Mouse (Mus musculus) thymus, postnatal 4 days (tissue): ENCODE results near the gene 4930518I15Rik.
A peak's percentile ranks its signal among the peaks of the same experiment; 100 is the strongest.
"Not testable (repeated sequence)": the region's sequence is repeated elsewhere in the genome, so short reads cannot be mapped to it uniquely, and the experiment has no call there.

Source experiments
- DNase-seq: peaks from one replicate; pipeline ENCODE4 v3.0.0; 2021

The 4930518I15Rik gene

DNA sequence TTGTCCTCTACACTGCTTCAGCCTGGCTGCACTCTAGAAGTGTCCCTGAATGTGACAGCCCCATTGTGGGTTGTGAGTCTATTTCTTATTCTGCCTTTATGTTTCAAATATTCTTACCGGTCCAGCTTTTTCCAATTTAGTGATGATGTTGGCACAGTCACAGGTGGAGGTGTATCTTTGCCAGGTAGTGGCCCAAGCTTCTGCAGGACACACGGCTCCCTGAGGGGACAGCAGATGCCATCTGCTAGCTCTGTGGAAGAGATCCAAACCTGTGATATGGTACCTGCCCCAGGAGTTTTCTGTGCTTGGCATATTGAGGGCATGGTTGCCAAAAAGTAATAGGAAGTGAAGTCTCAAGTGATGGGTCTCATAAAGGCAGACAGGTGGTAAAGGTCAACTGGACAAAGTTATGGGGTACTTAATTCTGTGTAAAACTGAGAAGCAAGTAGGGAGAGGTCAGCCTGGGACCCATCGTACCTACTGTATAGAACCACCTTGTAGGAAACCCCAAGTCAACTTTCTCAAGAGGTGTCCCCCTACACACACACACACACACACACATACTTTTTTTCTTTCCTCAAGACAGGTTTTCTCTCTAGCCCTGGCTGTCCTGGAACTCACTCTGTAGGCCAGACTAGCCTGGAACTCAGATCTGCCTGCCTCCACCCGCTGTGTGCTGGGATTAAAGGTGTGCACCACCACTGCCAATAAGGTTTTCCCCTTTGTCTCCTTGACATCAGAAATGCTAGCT is 17.2 kb upstream of the 4930518I15Rik start:
- no peak for DNase-seq

DNA sequence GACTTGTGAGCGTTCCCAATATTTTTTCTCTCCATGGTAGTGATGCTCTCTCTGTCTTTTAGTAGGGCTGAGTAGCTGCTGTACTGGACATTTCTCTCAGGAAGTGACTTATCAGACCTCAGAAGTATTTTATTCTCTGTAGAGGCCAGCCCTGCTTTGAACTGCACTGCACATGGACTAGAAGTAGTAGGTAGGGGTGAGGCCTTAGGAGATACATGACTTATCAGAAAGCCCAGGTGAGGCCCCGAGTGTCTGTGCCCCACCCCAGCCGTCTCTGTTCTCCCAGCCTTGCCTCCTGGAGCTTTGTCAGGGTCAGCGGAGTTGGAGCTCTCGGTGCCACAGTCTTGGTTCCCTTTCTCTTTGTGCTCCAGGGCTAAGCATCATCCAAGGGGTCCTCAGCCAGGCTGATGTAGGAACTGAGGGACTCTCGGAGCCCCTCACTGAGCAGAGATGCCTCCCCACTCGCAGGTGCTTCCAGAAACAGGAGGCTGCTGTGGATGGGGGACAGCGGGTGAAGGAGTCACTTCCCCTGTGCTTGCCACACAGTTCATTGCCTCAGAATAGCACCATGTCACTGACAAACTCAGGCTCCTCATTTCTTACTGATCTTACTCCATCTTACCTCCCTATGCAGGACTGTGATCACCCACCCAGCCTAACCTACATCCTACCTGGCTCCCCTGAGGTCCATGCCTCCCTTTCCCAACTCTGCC is 16.5 kb upstream of the 4930518I15Rik start:
- no peak for DNase-seq

DNA sequence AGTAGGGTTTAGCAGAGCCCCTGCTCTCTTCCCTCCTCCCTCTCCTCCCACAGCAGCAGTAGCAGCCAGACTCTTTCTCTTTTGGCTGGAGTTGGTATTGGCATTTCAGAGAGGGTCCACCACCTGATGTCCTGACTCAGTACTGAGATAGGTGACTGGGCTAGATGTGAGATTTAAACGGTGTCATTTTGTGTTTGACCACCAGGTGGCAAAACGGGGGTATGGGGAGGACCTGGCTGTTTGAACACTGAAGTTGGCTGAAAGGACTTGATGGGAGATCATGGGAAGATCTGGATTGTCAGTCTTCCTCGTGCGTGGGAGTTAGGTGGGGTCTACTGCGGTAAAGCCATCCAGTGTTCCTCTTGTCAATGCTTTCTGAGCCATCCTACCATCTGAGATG is 15.9 kb upstream of the 4930518I15Rik start:
- DNase-seq = peak; percentile 74

DNA sequence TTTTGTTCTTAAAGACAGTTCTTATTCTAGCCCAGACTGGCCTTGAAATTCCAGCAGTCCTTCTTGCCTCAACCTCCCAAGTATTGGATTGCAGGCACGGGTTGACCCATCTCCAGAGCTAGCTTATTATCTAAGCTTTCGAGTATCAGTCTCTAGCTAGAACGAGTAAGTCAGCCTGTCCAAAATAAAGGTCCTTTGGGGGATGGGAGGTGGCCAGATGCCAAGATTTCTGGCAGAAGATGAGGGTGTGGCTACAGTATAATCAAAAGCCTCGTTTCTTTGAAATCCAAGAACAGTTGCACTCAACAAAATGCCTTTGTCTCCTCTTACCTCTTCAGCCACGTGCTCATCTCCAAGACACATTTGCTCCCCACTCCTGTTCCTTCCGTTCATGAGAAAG is 12.8 kb upstream of the 4930518I15Rik start:
- no peak for DNase-seq

DNA sequence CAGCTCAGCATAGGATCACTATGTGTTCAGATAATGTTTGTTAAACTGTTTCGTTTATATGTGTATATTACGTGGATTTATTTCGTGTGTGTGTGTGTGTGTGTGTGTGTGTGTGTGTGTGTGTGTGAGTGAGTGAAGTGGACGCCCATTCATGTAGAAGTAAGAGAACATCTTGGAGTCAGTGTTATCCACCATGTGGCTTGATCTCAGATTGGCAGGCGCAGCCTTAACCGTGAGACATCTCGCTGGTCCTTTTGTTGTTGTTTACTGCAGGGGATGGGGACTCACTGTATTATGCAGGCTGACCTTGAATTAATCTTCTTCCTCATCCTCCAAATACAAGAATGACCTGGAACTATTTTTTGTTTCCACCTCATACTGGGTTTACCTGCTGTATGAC is 11.8 kb upstream of the 4930518I15Rik start:
- no peak for DNase-seq

DNA sequence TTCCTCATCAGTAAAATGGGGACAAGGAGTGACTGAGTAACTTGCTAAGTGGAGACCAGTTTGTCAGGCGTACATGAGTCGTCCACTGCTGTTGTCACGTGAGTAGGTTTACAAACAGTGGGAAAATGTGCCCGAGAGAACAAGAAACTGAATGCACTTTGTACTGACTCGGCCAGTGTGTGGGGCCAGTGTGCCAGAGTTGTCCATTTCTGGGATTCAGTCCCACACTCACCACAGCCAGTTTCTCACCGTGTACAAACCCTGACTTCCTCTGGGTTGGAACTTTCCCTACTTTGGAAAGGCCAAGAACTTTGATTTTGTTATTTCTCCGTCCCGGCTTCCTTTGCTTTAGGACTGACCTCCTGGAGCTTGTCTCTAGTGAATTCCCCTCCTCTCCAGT is 11.2 kb upstream of the 4930518I15Rik start:
- DNase-seq = no peak

DNA sequence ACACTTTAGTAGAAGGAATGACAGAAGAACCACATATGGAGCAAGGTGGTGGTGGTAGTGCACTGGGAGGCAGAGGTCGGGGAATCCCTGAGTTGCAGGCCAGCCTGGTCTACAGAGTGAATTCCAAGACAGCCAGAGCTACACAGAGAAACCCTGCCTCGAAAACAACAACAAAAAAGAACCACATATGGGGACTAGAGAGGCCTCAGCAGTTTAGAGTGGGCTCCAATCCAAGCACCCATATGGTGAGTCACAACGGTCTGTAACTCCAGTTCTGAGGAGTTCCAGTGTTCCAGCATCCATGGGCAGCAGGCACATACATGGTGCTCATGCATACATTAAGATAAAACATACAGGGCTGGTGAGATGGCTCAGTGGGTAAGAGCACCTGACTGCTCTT is 6.7 kb upstream of the 4930518I15Rik start:
- no peak for DNase-seq

DNA sequence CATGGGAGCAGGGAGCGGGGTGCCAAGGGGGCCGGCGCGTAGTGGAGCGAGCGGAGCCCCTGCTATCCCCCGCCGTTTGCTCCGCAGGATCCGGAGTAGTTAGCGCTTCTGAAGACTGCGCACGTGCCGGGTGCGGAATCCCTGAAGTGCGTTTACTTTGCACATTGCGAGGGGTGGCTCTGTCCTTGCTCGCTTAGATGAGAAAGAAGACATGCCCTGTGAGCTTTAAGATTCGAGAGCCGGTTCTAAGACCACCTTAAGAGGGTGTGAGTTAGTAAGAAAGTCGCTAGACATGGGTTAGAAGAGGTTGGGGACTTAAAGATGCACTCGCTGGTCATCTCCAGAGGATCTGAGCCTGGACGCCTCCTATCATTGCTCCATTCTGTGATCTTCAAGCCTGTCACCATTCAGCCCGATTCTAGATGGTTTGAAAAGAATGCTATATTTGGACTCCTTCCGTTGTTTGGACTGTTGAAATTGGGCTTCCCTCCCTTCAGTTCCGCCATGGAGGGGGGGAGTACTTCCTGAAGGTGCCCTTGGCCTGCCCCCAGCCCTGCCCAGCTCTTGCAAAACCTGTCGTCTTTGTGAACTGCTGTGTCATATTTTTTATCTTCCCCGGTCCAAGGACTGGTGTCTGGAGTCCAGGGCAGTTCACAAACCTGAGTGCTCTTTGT is 5.9 kb upstream of the 4930518I15Rik start:
- peak; percentile 52 for DNase-seq

DNA sequence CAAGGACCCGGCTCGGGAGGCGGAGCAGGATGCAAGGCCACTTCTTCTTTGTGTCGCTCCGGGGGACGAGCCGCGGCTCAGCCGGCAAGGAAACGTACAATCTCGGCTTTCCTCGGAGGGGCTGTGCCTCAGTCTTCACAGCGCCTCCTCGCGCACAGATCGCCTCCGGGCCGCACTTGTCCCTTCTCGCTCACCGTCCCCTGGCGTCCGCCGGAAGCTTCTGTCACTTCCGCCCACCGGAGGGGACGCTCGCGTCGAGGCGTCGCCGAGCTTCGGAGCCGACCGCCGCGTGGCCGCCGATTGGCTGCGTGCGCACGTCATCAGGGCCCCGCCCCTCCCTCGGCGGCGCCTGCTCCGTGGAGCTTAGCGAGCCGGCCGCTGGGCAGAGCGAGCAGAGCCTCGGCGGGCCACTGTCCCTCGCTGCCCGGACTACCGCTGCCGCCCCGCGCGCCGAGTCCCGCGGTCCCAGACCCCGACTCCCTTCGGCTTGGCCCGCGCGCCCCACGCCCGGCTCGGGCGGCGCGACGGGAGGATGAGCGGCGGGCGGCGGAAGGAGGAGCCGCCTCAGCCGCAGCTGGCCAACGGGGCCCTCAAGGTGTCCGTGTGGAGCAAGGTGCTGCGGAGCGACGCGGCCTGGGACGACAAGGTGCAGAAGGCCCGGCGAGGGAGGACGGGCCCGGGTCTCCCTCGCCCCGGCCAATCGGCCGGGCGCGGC is 5.2 kb upstream of the 4930518I15Rik start, which contains the start of gene Rab5if:
Gene Rab5if (plus strand): TSS at position 357 of the 715 bp plus-strand sequence.
- DNase-seq = peak; percentile 98

DNA sequence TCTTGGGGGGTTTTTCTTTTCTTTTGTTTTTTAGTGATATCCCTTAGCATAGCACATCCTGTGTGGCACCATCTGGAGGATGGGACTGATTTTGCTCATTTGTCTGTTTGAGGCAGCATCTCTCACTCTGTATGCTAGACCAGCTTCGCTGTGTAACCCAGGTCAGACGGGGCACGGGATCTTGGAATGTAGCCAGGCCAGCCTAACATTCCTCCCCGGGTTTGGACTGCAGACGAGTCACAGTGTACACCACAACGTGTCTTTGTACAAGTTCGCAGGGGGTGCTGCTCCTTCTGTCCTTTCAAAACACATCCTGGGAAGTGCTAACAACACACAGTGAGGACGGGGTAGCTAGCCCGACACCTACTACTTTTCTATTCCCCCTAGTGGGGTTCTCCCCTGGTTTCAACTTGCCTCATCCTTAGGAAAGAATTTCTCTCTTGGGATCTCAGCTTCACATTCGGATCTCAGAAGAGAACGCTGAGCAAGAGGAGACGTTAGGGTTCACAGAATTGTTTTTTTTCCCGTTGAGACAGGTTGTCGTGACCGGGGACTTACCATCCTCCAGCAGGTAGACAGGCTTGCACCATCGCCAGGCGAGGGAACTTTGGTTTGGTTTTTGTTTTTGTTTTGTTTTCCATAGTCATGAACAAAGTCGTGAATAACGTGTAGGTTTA is 4.4 kb upstream of the 4930518I15Rik start:
- peak; percentile 52 for DNase-seq

DNA sequence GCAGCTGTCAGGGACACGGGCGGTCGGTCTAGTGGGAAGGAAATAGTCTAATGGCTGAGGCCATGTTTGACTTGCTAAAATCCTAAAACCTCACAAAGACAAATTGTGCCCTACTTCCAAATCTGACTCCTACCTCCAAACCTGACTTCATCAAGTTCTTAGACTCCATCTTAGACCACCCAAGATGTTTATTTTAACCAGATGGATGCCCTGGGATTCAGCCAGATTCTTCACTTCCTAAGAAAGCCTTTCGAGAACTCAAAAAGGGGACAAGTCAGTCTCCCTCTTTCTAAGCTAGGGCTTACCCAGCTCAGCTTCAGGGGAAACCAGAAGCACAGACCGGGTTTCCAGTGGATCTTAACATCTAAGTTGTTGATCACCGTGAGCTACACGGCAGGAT is 925 bp upstream of the 4930518I15Rik start:
- DNase-seq = no peak

DNA sequence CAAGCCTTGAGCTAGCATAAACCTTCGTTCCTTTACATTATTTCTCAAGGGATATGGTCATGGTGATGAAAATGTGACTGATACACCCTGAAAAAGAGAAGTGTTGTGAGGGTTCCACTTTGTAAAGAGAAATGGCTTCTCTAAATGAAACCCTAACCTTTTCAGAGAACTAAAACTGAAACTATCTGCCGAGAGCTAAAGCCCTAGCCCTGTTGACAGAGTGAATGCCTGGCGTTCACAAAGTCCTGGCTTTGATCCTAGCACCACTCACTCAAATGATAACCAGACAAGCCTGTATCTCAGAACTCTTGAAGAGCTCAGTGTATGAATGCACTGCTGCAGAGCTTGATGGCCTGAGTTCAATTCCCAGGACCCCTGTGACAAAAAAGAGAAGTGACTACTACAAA is 358 bp downstream of the 4930518I15Rik start:
- no peak for DNase-seq

DNA sequence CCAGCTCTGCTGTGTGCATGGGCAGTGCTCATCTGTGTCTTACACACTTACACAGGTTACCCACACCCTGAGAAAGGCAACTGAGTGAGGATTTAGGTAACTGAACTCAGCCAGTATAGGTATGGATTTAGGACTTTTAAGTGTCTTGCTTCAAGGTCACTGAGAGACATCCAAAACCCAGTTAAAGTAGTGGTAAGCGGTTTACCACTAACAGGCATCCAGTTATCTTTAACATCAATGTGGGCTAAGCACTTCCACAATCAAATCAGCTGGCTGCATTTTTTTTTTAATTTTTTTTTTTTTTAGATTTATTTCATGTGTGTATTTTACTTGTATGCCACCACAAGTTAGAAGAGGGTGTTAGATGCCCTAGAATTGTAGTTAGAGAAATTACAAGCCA is 1.4 kb downstream of the 4930518I15Rik start:
- DNase-seq = no peak

DNA sequence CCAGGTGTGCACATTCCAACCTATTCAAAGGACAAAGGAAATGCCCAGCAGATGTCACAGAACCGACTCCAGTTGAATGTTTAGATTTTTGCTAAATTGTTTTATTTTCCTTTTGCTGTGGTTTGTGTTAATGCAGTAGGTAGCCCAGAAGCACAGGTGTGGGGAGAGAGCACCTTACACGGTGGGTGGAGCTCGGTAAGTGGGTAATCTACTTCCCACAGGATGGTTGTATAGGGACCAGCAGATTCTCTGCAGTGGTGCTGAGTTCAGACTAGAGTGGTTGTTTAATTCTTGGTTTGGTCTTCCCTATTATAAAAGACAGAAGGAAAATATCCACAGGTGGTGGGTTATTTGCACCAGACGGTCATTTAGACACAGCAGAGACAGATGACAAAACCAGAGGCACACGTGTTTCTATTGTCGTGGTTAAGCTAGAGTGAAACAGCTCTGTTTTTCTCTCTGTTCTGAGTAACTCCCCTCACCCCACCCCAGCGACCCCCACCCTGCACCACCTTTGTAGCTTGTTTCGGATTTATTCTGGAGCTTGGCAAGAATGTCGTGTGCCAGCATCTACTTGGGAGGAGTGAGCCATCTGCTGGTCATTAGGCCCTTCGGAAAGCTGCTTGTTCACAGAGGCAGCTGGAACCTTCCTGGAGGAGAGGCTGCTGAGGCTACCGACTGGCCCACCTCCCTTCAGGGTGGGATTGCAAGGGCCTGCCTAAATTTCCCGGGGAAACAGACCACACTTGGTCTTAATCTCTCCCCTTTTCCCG is 3.6 kb downstream of the 4930518I15Rik start:
- DNase-seq = not testable (repeated sequence)

DNA sequence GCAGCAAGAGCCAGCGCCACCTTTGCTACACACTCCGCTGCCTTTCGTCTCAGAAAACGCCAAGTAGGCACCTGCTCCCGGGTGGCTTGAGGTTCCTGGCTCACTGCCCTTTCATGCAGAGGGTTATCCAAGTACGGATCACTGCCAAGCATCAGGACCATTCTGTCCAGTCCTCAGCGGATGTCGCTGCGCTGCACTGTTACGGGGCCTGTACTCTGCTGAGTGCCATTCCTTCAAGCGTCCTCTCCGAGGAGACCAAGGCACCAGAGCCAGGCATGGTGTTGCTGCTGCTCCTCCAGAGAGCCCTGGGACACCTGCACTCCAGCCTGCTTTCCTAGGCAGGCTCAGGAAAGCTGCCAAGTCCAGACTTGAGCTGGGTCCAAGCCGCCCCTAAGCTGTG is 4.2 kb downstream of the 4930518I15Rik start:
- not testable (repeated sequence) for DNase-seq

DNA sequence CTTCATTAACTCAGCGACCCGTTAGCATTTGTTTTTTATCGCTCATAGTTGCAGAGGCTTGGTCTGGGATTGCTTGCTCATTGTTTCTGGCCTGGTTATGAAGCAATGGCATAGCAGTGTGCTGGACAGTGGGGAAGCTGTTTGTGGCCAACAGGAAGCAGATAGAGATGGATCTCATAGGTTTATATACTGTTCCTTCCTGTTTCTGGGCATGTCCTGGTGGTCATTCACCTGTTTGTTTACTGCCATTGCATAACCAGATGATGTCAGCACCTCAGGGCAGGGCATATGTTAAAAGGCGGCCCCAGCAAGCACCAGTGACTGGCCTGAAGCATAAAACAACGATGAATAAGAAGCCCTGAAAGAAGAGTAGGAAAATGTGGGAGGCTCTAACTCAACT is 7.2 kb downstream of the 4930518I15Rik start:
- no peak for DNase-seq

DNA sequence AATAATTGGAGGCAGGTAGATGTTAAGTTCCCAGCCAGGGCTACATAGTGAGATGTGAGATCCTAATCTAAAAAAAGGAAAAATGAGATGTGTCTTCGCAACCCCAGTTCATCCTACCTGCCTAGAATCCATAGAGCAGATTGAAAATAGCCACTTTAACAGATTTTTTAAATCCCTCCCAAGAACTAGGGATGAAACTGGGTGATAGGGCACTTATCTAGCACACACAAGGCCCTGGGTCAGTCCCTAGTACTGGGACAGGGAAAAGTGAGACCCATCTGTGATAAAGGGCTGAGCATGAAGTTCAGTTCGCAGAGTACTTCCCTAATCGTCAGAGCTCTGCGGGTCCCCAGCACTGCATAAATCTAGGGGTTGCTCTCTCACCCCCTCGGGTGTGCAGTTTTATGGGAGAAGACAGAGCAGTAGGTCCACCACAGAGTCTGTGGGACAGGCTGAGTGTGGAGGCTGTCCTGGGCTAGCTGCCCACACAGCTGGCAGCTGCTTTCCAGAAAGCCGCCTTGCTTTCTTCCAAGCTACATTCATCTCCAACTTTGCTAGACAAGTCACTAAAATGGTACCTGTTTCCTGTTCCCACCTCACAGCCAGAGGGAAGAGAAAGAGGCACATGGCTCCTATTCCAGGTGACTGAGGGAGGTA is 9.1 kb downstream of the 4930518I15Rik start:
- DNase-seq = no peak

DNA sequence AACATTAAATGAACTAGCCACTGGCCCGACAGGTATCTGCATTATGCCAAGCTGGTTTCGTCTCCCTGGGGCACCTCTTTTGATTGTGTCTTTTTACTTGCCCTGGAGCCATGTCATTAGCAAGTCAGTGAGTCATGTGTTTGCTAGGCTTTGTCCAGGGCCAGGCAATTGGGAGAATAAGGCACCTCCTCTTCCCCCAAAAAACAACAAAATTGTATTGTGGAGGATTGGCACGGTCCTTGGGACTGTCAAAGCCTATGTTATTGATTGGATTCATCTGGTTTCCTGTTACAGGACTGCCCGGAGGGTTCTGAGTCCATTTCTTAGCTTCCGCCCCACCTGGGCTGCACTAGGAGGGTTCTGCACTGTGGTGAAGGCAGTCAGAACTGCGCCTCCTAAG is 10.1 kb downstream of the 4930518I15Rik start:
- DNase-seq = no peak

DNA sequence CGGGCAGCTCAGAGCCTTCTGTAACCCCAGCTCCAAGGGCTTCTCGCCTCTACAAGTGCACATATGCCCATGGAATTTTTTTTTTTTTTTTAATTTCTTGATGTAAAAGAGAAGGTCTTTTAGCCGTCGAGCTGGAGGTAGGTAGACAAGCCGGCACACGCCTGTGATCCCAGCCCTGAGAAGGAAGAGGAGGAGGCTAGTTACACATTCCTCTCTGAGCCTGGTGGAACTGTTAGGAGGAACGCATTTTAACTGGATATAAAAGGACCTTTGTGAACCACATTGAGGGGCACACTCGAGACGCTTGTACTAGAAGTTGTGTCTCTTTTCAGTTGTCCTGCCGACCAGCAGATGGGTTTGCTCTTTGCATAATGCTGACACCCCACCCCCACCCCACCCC is 13.0 kb downstream of the 4930518I15Rik start:
- DNase-seq = no peak

DNA sequence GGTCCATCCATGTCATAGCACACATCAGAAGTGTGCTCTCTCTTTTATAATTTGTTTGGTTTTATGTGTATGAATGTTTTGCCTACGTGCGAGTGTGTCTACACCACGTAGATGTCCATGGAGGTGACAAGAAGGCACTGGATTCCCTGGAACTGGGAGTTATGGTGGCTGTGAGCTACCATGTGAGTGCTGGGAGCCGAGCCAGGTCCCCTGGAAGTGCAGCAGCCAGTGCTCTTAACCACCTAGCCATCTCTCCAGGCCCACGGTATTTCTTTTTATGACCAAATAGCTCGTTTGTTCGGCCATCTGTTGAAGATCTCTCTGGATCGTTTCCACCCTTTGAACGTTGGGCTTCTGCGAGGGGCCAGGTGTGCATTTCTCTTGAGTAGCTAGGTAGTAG is 14.4 kb downstream of the 4930518I15Rik start:
- DNase-seq = no peak

DNA sequence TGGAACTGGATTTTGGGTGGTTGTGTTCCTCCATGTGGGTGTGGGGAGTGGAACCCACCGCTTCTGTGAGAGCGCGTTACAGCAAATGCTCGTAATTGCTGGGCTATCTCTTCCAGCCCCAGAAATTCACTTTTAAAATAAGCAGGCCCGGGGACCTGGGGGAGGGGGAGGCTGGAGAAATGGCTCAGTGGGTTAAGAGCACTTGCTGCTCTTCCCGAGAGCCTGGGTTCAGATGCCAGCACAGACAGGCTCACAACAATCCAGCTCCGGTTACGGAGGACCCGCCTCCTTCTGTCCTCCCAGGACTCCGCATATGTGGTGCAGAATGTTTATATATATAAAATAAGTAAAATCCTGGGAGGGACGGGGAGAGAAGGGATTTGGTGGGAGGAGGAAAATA is 15.0 kb downstream of the 4930518I15Rik start:
- DNase-seq = no peak
